Mouse (Mus musculus) bone marrow macrophage, adult 2 months (primary cell): ENCODE measurements around the gene Cdc26. TPM values are rescaled to one million over a fixed set of nuclear protein-coding genes. Genes with fewer than 3 reads are reported as not detected.

ENCODE experiments used
- H3K27ac ChIP-seq: 2 replicates; pipeline ENCODE4 v1.5.1; 2012; ENCODE audit warnings: low read depth, low read length; ENCODE audit not compliant: insufficient read depth
- H3K4me1 ChIP-seq: 2 replicates; pipeline ENCODE4 v1.6.1; 2012; ENCODE audit warnings: low read length; ENCODE audit not compliant: control insufficient read depth, insufficient read depth
- H3K4me3 ChIP-seq: 2 replicates; pipeline ENCODE4 v1.5.1; 2012; ENCODE audit warnings: mild to moderate bottlenecking, low read length, moderate library complexity; ENCODE audit not compliant: insufficient read depth
- CTCF ChIP-seq: IDR thresholded peaks from 2 replicates; pipeline ENCODE4 v1.5.1; 2012; ENCODE audit warnings: low read depth, mild to moderate bottlenecking, low read length, moderate library complexity
- POLR2A ChIP-seq: IDR thresholded peaks from 2 replicates; pipeline ENCODE4 v1.6.1; 2012; ENCODE audit warnings: mild to moderate bottlenecking, low read depth, low read length, borderline replicate concordance
- polyA plus RNA-seq: library from polyadenylated mRNA; stranded (reverse); fragments of >200 nt; gene quantifications from 2 replicates; pipeline ENCODE4 v1.2.4, GENCODE M21; 2012; ENCODE audit not compliant: missing spikeins, insufficient read depth, insufficient read length

Gene Cdc26
- polyA plus RNA-seq, 1 experiment = 54.8 TPM

GRCm38 (mm10) chr4:62347605-62348328 lies 60.7 kb downstream of the Cdc26 start:
- Histone ChIP-seq H3K4me3 (no peak overlapping the region), H3K27ac (peak overlapping the region; percentile 71), H3K4me1 (peaks cover 26% of the 10 kb centered on the region)
- TF ChIP-seq CTCF (no peak), POLR2A (no peak)

- TF ChIP-seq CTCF (no peak), POLR2A (no peak)
- Histone ChIP-seq H3K4me3 (no peak overlapping the region), H3K4me1 (peaks cover 21% of the 10 kb centered on the region), H3K27ac (no peak overlapping the region)
These were observed 62.6 kb downstream of the Cdc26 start for GRCm38 (mm10) chr4:62345827-62346226.

GRCm38 (mm10) chr4:62344000-62344399 lies 64.4 kb downstream of the Cdc26 start:
- H3K4me1 ChIP-seq = peaks cover 13% of the 10 kb centered on the region
- no peak for TF ChIP-seq POLR2A
- no peak for TF ChIP-seq CTCF
- no peak overlapping the region for H3K27ac ChIP-seq
- no peak overlapping the region for H3K4me3 ChIP-seq

- Histone ChIP-seq H3K27ac (no peak overlapping the region), H3K4me1 (no peaks in the 10 kb centered on the region), H3K4me3 (no peak overlapping the region)
- TF ChIP-seq POLR2A (no peak), CTCF (no peak)
These were observed 69.9 kb downstream of the Cdc26 start for GRCm38 (mm10) chr4:62338536-62338935.

Other genes with a start within 250 kb of the Cdc26 start
- not detected in 2 replicates for gene Zfp37, start 177.6 kb downstream of the Cdc26 start, polyA plus RNA-seq
- gene Slc31a2, start 146.1 kb downstream of the Cdc26 start, polyA plus RNA-seq = 72.9 and 73.7 TPM in 2 replicates
- gene Fkbp15, start 48.1 kb downstream of the Cdc26 start, polyA plus RNA-seq = 92.2 and 95.1 TPM in 2 replicates
- 64.1 and 71.0 TPM in 2 replicates for gene Slc31a1, start 47.9 kb downstream of the Cdc26 start, polyA plus RNA-seq
- gene Prpf4, start 155 bp upstream of the Cdc26 start, polyA plus RNA-seq = 10.1 and 10.9 TPM in 2 replicates
- gene Rnf183, start 26.6 kb upstream of the Cdc26 start, polyA plus RNA-seq = not detected in 2 replicates
- gene Wdr31, start 62.3 kb upstream of the Cdc26 start, polyA plus RNA-seq = 0.94 TPM in 1 of 2 replicates, not detected in the other
- gene Bspry, start 71.4 kb upstream of the Cdc26 start, polyA plus RNA-seq = 0.55 TPM in 1 of 2 replicates, not detected in the other
- 0.46 and 2.2 TPM in 2 replicates for gene Hdhd3, start 94.8 kb upstream of the Cdc26 start, polyA plus RNA-seq
- 9.2 and 10.3 TPM in 2 replicates for gene Alad, start 111.3 kb upstream of the Cdc26 start, polyA plus RNA-seq
- 32.2 and 33.8 TPM in 2 replicates for gene Pole3, start 116.4 kb upstream of the Cdc26 start, polyA plus RNA-seq
- gene 4933430I17Rik, start 116.7 kb upstream of the Cdc26 start, polyA plus RNA-seq = 0.60 TPM in 1 of 2 replicates, not detected in the other
- gene Rgs3, start 151.2 kb upstream of the Cdc26 start, polyA plus RNA-seq = 17.2 and 19.7 TPM in 2 replicates